Mouse (Mus musculus): ENCODE data around the gene Wars.

The Wars gene

GRCm38 (mm10) chr12:108893715-108894431 lies at the start of gene Wars:
Gene Wars (minus strand): TSS chr12:108894174.
- DNase-seq (ENCODE audit: low read depth, low spot score): peak; percentile 96

GRCm38 (mm10) chr12:108942203-108942923 lies 48.4 kb upstream of the Wars start:
- peak; percentile 89 for DNase-seq (ENCODE audit: low read depth, low spot score)

GRCm38 (mm10) chr12:108941282-108941681 lies 47.3 kb upstream of the Wars start:
- DNase-seq (ENCODE audit: low read depth, low spot score): no peak

- no peak for DNase-seq (ENCODE audit: low read depth, low spot score)
Measured at GRCm38 (mm10) chr12:108940255-108940654, 46.3 kb upstream of the Wars start.

GRCm38 (mm10) chr12:108939317-108939716 lies 45.3 kb upstream of the Wars start:
- DNase-seq (ENCODE audit: low read depth, low spot score): no peak

- DNase-seq (ENCODE audit: low read depth, low spot score): no peak
Measured at GRCm38 (mm10) chr12:108938844-108939243, 44.9 kb upstream of the Wars start.

- DNase-seq (ENCODE audit: low read depth, low spot score): no peak
Measured at GRCm38 (mm10) chr12:108937506-108937905, 43.5 kb upstream of the Wars start.

GRCm38 (mm10) chr12:108936834-108937233 lies 42.9 kb upstream of the Wars start:
- peak; percentile 84 for DNase-seq (ENCODE audit: low read depth, low spot score)

GRCm38 (mm10) chr12:108934231-108934630 lies 40.3 kb upstream of the Wars start:
- no peak for DNase-seq (ENCODE audit: low read depth, low spot score)

- no peak for DNase-seq (ENCODE audit: low read depth, low spot score)
Measured at GRCm38 (mm10) chr12:108932113-108932512, 38.1 kb upstream of the Wars start.

- no peak for DNase-seq (ENCODE audit: low read depth, low spot score)
Measured at GRCm38 (mm10) chr12:108931341-108932053, 37.5 kb upstream of the Wars start.

GRCm38 (mm10) chr12:108929475-108929874 lies 35.5 kb upstream of the Wars start:
- no peak for DNase-seq (ENCODE audit: low read depth, low spot score)

- DNase-seq (ENCODE audit: low read depth, low spot score): no peak
Measured at GRCm38 (mm10) chr12:108928249-108928648, 34.3 kb upstream of the Wars start.

- DNase-seq (ENCODE audit: low read depth, low spot score): no peak
Measured at GRCm38 (mm10) chr12:108926606-108927111, 32.7 kb upstream of the Wars start.

- no peak for DNase-seq (ENCODE audit: low read depth, low spot score)
Measured at GRCm38 (mm10) chr12:108918753-108919152, 24.8 kb upstream of the Wars start.

- DNase-seq (ENCODE audit: low read depth, low spot score): no peak
Measured at GRCm38 (mm10) chr12:108917509-108917908, 23.5 kb upstream of the Wars start.

- DNase-seq (ENCODE audit: low read depth, low spot score): peak; percentile 25
Measured at GRCm38 (mm10) chr12:108916447-108917042, 22.6 kb upstream of the Wars start.

- peak; percentile 54 for DNase-seq (ENCODE audit: low read depth, low spot score)
Measured at GRCm38 (mm10) chr12:108915893-108916292, 21.9 kb upstream of the Wars start.

- DNase-seq (ENCODE audit: low read depth, low spot score): peak; percentile 42
Measured at GRCm38 (mm10) chr12:108914709-108915340, 20.9 kb upstream of the Wars start.

- DNase-seq (ENCODE audit: low read depth, low spot score): peak; percentile 73
Measured at GRCm38 (mm10) chr12:108914198-108914597, 20.2 kb upstream of the Wars start.

- DNase-seq (ENCODE audit: low read depth, low spot score): no peak
Measured at GRCm38 (mm10) chr12:108912442-108912841, 18.5 kb upstream of the Wars start.
